Mouse (Mus musculus) testis, adult 2 months (tissue): ENCODE data around the gene Vmn2r13.

Experiments used
- CTCF ChIP-seq: fragments of 200-500 bp; IDR thresholded peaks from 2 replicates; pipeline ENCODE4 v1.5.1; 2012; ENCODE audit warnings: low read depth, mild to moderate bottlenecking, inconsistent platforms, low read length, moderate library complexity; ENCODE audit not compliant: control insufficient read depth, insufficient read depth, insufficient replicate concordance
- POLR2A ChIP-seq: fragments of 200-500 bp; IDR thresholded peaks from 2 replicates; pipeline ENCODE4 v1.6.1; 2012; ENCODE audit warnings: low read depth, mild to moderate bottlenecking, inconsistent platforms, low read length, moderate library complexity; ENCODE audit not compliant: control insufficient read depth

DNA sequence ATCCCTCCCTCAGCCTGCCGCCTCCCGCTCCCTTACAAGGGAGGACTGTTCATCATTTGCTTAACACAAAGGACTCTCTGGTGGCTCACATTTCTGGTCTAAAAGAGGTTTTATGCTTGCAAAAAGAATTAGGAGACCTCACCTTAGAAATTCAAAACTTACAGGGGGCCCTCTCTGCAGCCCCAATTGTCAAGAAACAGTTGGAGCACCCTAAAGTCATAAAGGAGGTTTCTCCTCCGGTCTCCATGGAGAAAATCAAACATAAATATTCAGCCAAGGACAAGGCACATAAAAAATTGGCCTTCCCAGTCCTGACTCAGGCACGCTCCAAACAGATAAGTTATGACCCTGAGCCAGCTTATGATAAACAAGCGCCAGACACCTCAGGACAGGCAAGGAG is 31.9 kb downstream of the Vmn2r13 start:
- TF ChIP-seq POLR2A, result no peak
- no peak for TF ChIP-seq CTCF
